Mouse (Mus musculus): ENCODE measurements at regions not wholly inside any gene's neighbourhood (a gene's known extent, or its start where the extent isn't known, plus 50 kb on each side); places are given as distances from the start of the nearest gene placed in this dataset.

- Histone ChIP-seq H3K4me2 (ENCODE audit: low read depth, low read length, poor library complexity, severe bottlenecking) (no peak overlapping the region), H3K9ac (replicated peaks; ENCODE audit: low read length, poor library complexity, severe bottlenecking) (no peak overlapping the region), H3K9me3 (ENCODE audit: low read length) (no peaks in the 10 kb centered on the region), H3K4me3 (ENCODE audit: low read depth, low read length) (no peak overlapping the region), H3K36me3 (ENCODE audit: insufficient read depth, low read length) (no peaks in the 10 kb centered on the region), H3K4me1 (ENCODE audit: insufficient read depth, low read length) (no peaks in the 10 kb centered on the region), H3K27ac (ENCODE audit: low read depth, low read length) (no peak overlapping the region), H3K27me3 (ENCODE audit: insufficient read depth, low read length) (no peaks in the 10 kb centered on the region)
- no peak for DNase-seq (ENCODE audit: low spot score)
- WGBS: 84% methylated on average over 2 of the region's 2 CpGs
- ATAC-seq (ENCODE audit: low FRiP score): no peak
- TF ChIP-seq CTCF (IDR thresholded peaks at IDR 0.05): no peak
Observed at GRCm38 (mm10) chr6:66068874-66069273, 116.5 kb downstream of the 4930544G11Rik start.

- Histone ChIP-seq H3K27me3 (ENCODE audit: insufficient read depth, low read length) (no peaks in the 10 kb centered on the region), H3K4me1 (ENCODE audit: insufficient read depth, low read length) (no peaks in the 10 kb centered on the region), H3K9ac (replicated peaks; ENCODE audit: low read length, poor library complexity, severe bottlenecking) (no peak overlapping the region), H3K4me3 (ENCODE audit: low read depth, low read length) (no peak overlapping the region), H3K9me3 (ENCODE audit: low read length) (no peaks in the 10 kb centered on the region), H3K27ac (ENCODE audit: low read depth, low read length) (no peak overlapping the region), H3K4me2 (ENCODE audit: low read depth, low read length, poor library complexity, severe bottlenecking) (no peak overlapping the region), H3K36me3 (ENCODE audit: insufficient read depth, low read length) (no peaks in the 10 kb centered on the region)
- ATAC-seq (ENCODE audit: low FRiP score) (no peak), DNase-seq (ENCODE audit: low spot score) (no peak)
- WGBS: 36% methylated on average over 2 of the region's 2 CpGs
- TF ChIP-seq CTCF (IDR thresholded peaks at IDR 0.05): no peak
Observed at GRCm38 (mm10) chr6:66077445-66077844, 125.0 kb downstream of the 4930544G11Rik start.

GRCm38 (mm10) chr6:66078769-66079168 is 126.4 kb downstream of the 4930544G11Rik start:
- no peak overlapping the region for H3K4me3 ChIP-seq (ENCODE audit: low read depth, low read length)
- DNase-seq (ENCODE audit: low spot score) (no peak), ATAC-seq (ENCODE audit: low FRiP score) (no peak)
- H3K9me3 ChIP-seq (ENCODE audit: low read length): no peaks in the 10 kb centered on the region
- H3K36me3 ChIP-seq (ENCODE audit: insufficient read depth, low read length): no peaks in the 10 kb centered on the region
- no peaks in the 10 kb centered on the region for H3K27me3 ChIP-seq (ENCODE audit: insufficient read depth, low read length)
- no peak overlapping the region for H3K9ac ChIP-seq (replicated peaks; ENCODE audit: low read length, poor library complexity, severe bottlenecking)
- TF ChIP-seq CTCF (IDR thresholded peaks at IDR 0.05): no peak
- no peaks in the 10 kb centered on the region for H3K4me1 ChIP-seq (ENCODE audit: insufficient read depth, low read length)
- no peak overlapping the region for H3K4me2 ChIP-seq (ENCODE audit: low read depth, low read length, poor library complexity, severe bottlenecking)
- WGBS: 28% methylated on average over 1 of the region's 1 CpGs
- no peak overlapping the region for H3K27ac ChIP-seq (ENCODE audit: low read depth, low read length)

- 23% methylated on average over 3 of the region's 3 CpGs for WGBS
- TF ChIP-seq CTCF (IDR thresholded peaks at IDR 0.05): no peak
- ATAC-seq (ENCODE audit: low FRiP score): 0 out of 2 replicates have a peak, but pooled peaks have one; percentile 44
Observed at GRCm38 (mm10) chr6:66101555-66102071, 149.2 kb downstream of the 4930544G11Rik start.

GRCm38 (mm10) chr6:66114366-66114765 is 162.0 kb downstream of the 4930544G11Rik start:
- ATAC-seq (ENCODE audit: low FRiP score) (no peak), DNase-seq (ENCODE audit: low spot score) (peak; percentile 54)
- H3K4me1 ChIP-seq (ENCODE audit: insufficient read depth, low read length): no peaks in the 10 kb centered on the region
- no peaks in the 10 kb centered on the region for H3K27me3 ChIP-seq (ENCODE audit: insufficient read depth, low read length)
- no peak overlapping the region for H3K4me2 ChIP-seq (ENCODE audit: low read depth, low read length, poor library complexity, severe bottlenecking)
- H3K9ac ChIP-seq (replicated peaks; ENCODE audit: low read length, poor library complexity, severe bottlenecking): no peak overlapping the region
- H3K27ac ChIP-seq (ENCODE audit: low read depth, low read length): no peak overlapping the region
- no peaks in the 10 kb centered on the region for H3K36me3 ChIP-seq (ENCODE audit: insufficient read depth, low read length)
- WGBS: 83% methylated on average over 6 of the region's 6 CpGs
- TF ChIP-seq CTCF (IDR thresholded peaks at IDR 0.05): peak; percentile 46
- no peaks in the 10 kb centered on the region for H3K9me3 ChIP-seq (ENCODE audit: low read length)
- no peak overlapping the region for H3K4me3 ChIP-seq (ENCODE audit: low read depth, low read length)

More at GRCm38 (mm10) chr6:66101555-66102071, 149.2 kb downstream of the 4930544G11Rik start:
- H3K9me3 ChIP-seq (ENCODE audit: low read length): no peaks in the 10 kb centered on the region
- H3K4me2 ChIP-seq (ENCODE audit: low read depth, low read length, poor library complexity, severe bottlenecking): no peak overlapping the region
- H3K36me3 ChIP-seq (ENCODE audit: insufficient read depth, low read length): no peaks in the 10 kb centered on the region
- H3K4me1 ChIP-seq (ENCODE audit: insufficient read depth, low read length): no peaks in the 10 kb centered on the region
- H3K27ac ChIP-seq (ENCODE audit: low read depth, low read length): no peak overlapping the region
- peak; percentile 8 for DNase-seq (ENCODE audit: low spot score)
- H3K9ac ChIP-seq (replicated peaks; ENCODE audit: low read length, poor library complexity, severe bottlenecking): no peak overlapping the region
- H3K4me3 ChIP-seq (ENCODE audit: low read depth, low read length): no peak overlapping the region
- no peaks in the 10 kb centered on the region for H3K27me3 ChIP-seq (ENCODE audit: insufficient read depth, low read length)

GRCm38 (mm10) chr6:66121479-66122183 is 169.2 kb downstream of the 4930544G11Rik start:
- H3K9ac ChIP-seq (replicated peaks; ENCODE audit: low read length, poor library complexity, severe bottlenecking): no peak overlapping the region
- DNase-seq (ENCODE audit: low spot score): no peak
- no peak overlapping the region for H3K4me2 ChIP-seq (ENCODE audit: low read depth, low read length, poor library complexity, severe bottlenecking)
- TF ChIP-seq CTCF (IDR thresholded peaks at IDR 0.05): no peak
- 72% methylated on average over 5 of the region's 5 CpGs for WGBS
- H3K9me3 ChIP-seq (ENCODE audit: low read length): no peaks in the 10 kb centered on the region
- no peak overlapping the region for H3K4me3 ChIP-seq (ENCODE audit: low read depth, low read length)
- H3K36me3 ChIP-seq (ENCODE audit: insufficient read depth, low read length): no peaks in the 10 kb centered on the region
- no peaks in the 10 kb centered on the region for H3K4me1 ChIP-seq (ENCODE audit: insufficient read depth, low read length)
- no peak for ATAC-seq (ENCODE audit: low FRiP score)
- no peaks in the 10 kb centered on the region for H3K27me3 ChIP-seq (ENCODE audit: insufficient read depth, low read length)
- H3K27ac ChIP-seq (ENCODE audit: low read depth, low read length): no peak overlapping the region

Data from midbrain, postnatal 0 days (tissue).